14 mouse cellular contexts compared by ENCODE assay signal in genomic region chr12:82197207-82197606, GRCm38 (mm10).
"Had no signal": no experiment of that assay in that cellular context is flagged by ENCODE, and none has a peak within 500 bp of the region (broad histone marks: within the 10 kb centered on the region; RNA-seq: fewer than 3 reads in every experiment).

No protein-coding gene starts in this region.

- ATAC-seq: intestine, postnatal 0 days; midbrain, embryonic 15.5 days had no signal

- H3K27ac ChIP-seq: kidney, embryonic 15.5 days; left cerebral cortex, adult 2 months; liver, embryonic 13.5 days; midbrain, embryonic 12.5 days; midbrain, embryonic 15.5 days; neural tube, embryonic 12.5 days; neural tube, embryonic 15.5 days had no signal

- H3K4me3 ChIP-seq: kidney, embryonic 15.5 days; left cerebral cortex, adult 2 months; liver, embryonic 13.5 days; midbrain, embryonic 12.5 days; midbrain, embryonic 15.5 days; neural tube, embryonic 12.5 days; neural tube, embryonic 15.5 days had no signal

- H3K36me3 ChIP-seq: kidney, embryonic 15.5 days; liver, embryonic 13.5 days; midbrain, embryonic 12.5 days; midbrain, embryonic 15.5 days; neural tube, embryonic 12.5 days; neural tube, embryonic 15.5 days had no signal

- H3K27me3 ChIP-seq: kidney, embryonic 15.5 days; liver, embryonic 13.5 days; midbrain, embryonic 12.5 days; midbrain, embryonic 15.5 days; neural tube, embryonic 12.5 days; neural tube, embryonic 15.5 days had no signal

- DNase-seq: kidney, adult 8-10 months; kidney, postnatal 10 days; kidney, postnatal 4 days; layer of hippocampus, adult 9-11 months; liver, embryonic 13.5 days; thymus, adult 18-20 months; thymus, postnatal 36 days had no signal

- H3K9me3 ChIP-seq: kidney, embryonic 15.5 days; liver, embryonic 13.5 days; midbrain, embryonic 12.5 days; midbrain, embryonic 15.5 days; neural tube, embryonic 12.5 days; neural tube, embryonic 15.5 days had no signal

- H3K9ac ChIP-seq: kidney, embryonic 15.5 days; liver, embryonic 13.5 days; midbrain, embryonic 12.5 days; midbrain, embryonic 15.5 days; neural tube, embryonic 12.5 days; neural tube, embryonic 15.5 days had no signal

- H3K4me2 ChIP-seq: kidney, embryonic 15.5 days; liver, embryonic 13.5 days; midbrain, embryonic 12.5 days; midbrain, embryonic 15.5 days; neural tube, embryonic 12.5 days; neural tube, embryonic 15.5 days had no signal
